Mouse (Mus musculus) G1E-ER4 (cell line): ENCODE data around the gene Fermt2. TPM values are rescaled to one million over a fixed set of nuclear protein-coding genes. Genes with fewer than 3 reads are reported as not detected.

Experiments used
- GATA1 ChIP-seq: IDR thresholded peaks from one replicate; pipeline ENCODE4 v1.8.0; 2012; ENCODE audit warnings: low read length, inconsistent platforms
- polyA plus RNA-seq: library from polyadenylated mRNA; stranded (reverse); fragments of >175 nt; gene quantifications from 2 replicates; pipeline ENCODE4 v1.2.3, GENCODE M21; 2012

The Fermt2 gene
- polyA plus RNA-seq, 1 experiment, result not detected

DNA sequence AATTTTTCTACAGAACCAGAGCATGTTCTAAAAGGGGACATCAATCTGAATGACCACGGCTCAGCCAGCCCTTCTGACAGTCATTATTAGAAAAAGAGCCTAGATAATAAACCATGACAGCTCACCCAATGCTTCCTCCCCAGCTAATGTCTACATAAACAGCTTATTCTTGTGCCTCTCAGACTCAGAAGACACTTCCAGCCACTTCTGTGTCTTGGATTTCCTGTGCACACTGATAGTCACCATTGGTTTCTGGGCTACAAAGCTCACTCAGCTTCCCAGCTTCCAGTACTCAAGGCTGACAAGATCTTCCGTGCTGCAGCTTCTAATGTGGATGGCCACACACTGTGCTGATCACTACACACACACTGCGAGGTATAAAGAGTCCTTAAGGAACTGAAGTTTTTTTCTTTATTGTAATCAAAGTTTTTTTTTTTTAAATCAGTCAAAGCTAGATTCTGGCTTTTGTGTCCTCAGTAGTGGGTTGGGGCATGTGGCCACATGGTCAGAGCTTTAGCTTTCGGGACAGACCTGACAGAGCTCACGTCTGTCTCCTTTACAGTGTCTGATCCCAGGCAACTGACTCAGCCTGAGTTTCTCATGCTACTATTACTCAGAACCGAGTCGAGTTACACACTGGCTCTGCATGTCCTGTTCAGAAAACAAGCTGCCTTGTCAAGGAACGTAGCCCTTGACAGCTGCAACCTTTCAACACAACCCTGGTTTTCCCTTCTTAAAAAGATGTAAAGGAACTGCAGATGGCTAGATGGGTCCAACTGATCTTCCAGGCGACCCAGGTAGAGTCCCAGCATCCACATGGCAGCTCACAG is 50.7 kb downstream of the Fermt2 start:
- no peak for TF ChIP-seq GATA1

DNA sequence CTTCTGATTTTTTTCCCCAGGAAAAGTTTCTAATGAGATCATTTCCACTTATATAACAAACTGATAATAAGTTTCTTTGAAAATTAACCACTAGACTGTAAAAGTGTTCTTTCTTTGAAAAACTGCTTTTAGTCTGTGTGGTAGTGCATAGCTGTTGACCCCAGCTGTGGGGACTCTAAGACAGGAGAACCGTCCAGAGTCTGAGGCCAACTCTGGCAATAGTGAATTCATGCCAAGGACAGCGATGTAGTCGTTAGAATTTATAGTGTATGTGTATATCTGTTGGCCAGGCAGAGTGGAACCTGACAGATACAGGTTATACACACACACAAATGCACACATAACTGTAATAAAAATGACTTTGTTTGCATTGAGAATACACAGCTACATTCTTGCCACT is 51.4 kb downstream of the Fermt2 start:
- TF ChIP-seq GATA1, result no peak

GRCm38 (mm10) chr14:45477651-45478050 is 52.3 kb downstream of the Fermt2 start:
- TF ChIP-seq GATA1, result no peak

DNA sequence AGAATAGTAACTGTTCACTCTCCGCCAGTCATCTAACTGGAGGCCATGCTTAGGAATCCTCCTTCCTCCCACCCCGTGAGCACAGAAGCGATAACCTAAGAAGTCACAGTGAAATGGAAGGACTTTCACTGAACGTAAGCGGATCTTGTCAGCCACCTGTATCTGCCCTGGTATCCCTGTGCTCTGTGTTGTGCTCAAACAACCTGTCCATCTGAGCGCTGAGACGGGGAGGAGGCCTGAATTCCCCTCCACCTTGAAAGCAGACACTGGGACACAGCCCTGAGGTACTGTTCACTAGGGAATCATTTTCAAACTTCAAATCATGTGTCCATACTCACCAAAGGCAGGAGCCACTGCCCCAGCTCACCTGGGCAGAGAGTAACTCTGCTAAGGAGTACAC is 52.9 kb downstream of the Fermt2 start:
- no peak for TF ChIP-seq GATA1

DNA sequence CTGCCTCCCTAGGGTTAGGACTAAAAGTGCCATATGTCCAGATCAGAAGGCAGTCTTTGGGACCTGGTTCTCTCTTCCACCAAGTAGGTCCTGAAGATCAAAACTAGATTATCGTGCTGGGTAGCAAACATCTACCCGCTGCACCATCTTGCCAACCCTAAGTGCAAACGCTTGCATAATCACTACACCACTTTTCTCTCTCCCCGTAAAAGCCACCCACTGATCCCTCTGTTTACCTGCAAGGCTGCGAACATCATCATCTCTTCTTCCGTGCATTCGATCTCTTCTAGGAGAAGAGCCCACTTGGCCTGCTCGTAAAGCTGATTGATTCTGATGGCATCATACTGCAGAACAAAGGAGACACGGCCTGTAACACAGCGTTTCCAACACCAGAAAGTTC is 57.4 kb downstream of the Fermt2 start:
- no peak for TF ChIP-seq GATA1

DNA sequence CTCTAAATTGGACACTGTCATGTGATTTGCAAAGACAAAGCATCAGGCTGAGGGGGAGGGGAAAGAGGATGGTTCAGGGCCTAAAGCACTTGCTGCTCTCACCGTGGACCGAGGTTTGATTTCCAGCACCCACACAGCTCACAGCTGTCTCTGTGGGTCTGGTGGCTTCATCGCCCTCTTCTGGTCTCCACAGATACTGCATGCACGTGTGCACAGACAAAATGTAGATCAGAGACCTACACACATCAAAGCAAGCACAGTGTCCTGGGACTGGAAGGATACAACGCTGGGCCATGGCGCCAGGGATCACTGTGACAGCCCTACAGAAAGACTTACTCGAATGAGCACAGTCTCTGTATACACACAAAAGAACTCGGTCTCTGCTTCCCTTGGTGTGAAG is 60.5 kb downstream of the Fermt2 start:
- no peak for TF ChIP-seq GATA1

- TF ChIP-seq GATA1, result no peak
Measured at GRCm38 (mm10) chr14:45464036-45465035, 65.6 kb downstream of the Fermt2 start.

DNA sequence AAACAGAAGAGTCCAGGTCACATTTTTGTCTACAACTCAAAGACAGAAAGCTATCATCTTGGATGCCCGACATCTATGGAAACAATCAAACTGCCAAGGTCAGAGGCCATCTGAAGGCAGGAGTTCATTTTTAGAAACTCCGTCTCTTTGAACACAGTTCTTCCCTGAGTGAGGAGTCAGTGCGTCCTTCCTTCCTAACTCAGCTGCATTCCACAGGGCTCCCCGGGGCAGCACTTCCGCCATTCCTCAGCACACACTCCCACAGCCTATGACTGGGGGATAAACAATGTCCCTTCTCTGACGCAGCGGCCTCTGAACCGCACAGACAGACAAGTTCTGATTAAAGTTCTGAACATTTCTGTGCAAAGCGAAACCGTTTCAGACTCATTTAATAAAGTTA is 66.3 kb downstream of the Fermt2 start:
- no peak for TF ChIP-seq GATA1

DNA sequence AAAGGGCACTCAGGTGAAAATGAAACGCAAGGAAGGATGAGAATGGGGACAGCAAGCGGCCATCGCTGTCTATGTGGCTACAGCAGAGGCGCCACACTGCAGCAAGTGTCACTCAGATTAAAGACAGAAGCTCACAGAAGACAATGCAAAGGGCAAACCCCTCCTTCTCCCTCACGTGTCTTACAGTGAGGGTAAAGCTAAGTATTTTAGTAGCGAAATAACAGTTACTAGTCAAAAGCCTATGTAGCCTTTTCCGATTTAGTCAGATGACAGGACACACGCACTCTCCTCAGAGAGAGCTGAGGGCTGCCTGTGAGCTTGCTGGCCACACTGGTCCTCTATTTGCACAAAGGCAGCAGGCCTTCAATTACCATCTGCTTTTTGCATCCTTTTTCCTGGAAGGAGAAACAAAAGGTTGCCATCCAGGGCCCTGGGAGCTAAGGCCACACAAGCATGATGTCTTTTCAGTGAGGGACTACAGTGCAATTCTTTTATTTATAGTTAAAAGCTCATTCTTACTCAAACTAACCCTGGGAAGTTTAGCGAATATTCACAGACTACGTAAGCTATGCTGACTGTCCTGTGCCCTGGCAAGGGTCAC is 66.9 kb downstream of the Fermt2 start:
- no peak for TF ChIP-seq GATA1

DNA sequence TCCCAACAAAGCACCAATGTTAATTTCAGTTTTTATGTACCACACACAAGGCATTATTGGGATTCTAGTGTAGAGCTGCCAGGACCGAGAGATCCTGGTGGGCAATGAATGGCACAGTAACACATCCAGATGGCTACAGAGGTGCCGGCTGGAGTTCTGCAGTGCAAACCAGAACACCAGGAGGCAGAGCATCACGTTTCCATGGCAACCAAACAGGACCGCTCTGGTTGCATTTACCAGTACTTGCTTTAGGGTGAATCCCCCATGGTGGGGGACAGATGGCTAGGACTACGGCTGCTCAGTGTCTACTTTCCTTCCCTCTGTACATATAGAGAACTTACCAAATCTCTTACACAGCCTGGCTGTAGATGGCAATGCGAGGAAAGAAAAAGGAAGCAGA is 67.5 kb downstream of the Fermt2 start:
- TF ChIP-seq GATA1, result no peak

DNA sequence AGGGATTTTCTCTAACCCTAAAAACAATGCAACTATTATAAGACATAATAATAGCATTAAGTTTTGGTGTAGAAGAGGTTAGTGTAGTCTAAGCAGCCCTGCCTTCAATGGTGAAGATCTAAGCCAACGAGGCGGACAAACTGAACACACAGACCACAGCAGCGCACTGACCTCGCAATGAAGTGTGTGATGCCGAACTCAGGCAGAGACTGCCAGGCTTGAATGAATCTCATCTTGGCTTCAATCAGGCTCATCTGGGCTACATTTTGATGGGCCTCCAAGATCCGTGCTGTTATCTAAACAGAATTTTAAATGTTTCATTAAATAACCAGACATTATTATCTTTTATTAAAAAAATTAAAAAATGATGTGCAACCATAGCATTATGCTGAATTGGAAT is 68.0 kb downstream of the Fermt2 start:
- no peak for TF ChIP-seq GATA1

DNA sequence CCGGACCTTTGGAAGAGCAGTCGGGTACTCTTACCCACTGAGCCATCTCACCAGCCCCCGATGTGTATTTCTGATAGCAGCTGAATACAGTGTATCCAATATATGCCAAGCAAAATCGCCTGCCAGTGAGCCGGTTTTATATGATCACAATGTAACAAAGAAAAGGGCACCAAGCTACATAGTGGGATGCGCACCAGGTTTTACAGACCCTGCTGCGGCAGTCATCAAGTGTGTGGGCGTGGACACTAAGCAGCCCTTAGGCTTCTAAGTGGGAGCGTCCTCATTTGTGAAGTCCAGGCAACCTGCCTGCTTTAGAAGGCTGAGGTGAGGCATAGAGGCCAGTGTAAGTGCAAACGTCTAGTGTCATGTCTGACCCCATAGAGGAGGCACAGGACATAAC is 69.4 kb downstream of the Fermt2 start:
- no peak for TF ChIP-seq GATA1

DNA sequence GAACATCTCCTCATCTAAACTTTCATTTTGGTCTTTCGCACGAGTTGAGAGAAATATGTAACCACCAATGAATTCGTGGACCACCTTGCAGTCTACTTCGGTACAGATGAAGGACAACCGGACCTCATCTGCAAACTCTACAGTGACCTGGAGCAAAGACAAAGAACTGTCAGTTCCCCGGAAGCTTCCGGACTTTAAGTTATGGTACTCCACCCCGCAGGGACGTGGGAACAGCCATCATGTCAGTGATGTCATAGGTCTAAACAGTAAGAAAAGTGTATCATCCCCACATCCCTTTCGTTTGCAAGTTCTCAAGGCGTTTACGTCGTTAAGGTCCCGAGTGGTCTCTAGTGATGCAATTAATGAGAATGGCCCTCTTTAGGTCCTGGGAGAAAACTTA is 70.0 kb downstream of the Fermt2 start:
- no peak for TF ChIP-seq GATA1

GRCm38 (mm10) chr14:45457003-45457402 is 72.9 kb downstream of the Fermt2 start:
- no peak for TF ChIP-seq GATA1

DNA sequence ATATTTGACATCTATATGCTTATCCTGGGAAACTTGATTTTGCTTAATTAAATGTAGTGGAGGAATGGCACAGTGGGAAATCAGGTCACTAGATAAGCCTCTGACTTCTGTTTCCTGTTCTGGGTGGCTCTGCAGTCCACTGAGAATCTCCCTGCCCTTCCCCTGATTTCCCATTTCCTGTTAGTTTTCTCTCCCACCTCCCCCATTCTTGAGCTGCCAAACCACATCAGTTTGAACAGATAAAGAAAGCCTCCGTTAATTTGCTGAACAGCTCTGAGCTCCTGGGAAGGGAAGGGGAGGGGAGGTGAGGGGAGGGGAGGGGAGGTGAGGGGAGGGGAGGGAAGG is 73.4 kb downstream of the Fermt2 start:
- TF ChIP-seq GATA1, result peak; percentile 32
